Mouse (Mus musculus) gastrocnemius, postnatal 4 days (tissue): ENCODE measurements at regions not wholly inside any gene's neighbourhood (a gene's known extent, or its start where the extent isn't known, plus 50 kb on each side); places are given as distances from the start of the nearest gene placed in this dataset.

Experiments
- DNase-seq, 2 experiments: peaks; one replicate each; pipeline ENCODE4 v3.0.0; 2021 to 2022; ENCODE audit warnings: low spot score in 2 of 2, mixed read lengths in 2 of 2

DNA sequence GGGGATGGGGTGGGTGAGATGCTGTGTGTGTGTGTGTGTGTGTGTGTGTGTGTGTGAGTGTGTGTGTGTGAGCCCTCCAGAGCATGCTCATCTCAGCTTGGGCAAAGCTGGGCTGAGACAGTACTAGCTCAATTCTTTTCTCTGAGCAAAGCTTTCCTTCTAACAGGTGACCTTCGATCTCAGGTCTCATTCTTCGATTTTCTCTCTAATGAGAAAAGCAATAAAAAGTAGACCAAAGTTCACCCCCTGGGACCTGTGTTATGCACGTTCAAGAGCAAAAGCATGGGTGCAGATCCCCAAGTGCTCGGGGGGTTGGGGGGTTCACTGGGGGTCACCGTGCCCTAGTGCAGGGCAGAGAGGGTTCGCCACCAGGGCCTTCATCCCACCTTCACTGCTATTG, 103.1 kb upstream of the Slc22a12 start:
- no peak for DNase-seq

DNA sequence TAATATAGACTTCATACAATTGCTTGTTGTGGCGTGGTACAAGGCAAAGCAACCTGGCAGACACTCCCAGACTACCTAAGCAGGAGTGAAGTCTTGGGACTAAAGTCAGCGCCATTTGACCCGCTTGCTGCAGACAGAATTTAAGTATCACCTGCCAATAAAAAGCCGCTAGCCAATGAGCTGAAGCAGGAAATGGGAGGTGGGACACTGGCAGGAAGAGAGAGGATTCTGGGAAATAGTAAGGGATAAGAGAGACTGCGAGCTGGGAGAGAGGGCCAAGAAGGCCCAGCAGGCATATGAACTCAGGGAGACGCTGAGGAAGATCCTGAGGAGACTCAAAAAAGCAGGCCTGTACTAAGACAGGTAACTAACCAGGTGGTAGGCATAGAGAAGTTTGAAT, 102.0 kb upstream of the Slc22a12 start:
- DNase-seq = no peak

DNA sequence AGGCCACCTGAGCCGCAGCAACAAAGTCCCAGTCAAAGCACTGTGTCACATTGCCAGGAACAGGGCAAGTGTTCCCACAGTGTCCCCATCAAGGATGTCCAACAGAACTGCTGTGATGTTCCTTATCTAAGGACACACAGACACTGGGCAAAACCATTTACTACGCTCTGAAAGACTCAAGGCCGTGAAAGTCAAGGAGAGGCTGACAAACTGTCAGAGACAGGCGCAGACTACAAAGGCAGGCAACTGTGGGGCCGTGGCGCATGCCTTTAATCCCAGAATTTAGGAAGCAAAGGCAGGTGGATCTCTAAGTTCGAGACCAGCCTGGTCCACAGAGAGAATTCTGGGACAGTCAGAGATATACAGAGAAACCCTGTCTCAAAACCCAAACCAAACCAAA, 96.8 kb upstream of the Slc22a12 start:
- DNase-seq = no peak

DNA sequence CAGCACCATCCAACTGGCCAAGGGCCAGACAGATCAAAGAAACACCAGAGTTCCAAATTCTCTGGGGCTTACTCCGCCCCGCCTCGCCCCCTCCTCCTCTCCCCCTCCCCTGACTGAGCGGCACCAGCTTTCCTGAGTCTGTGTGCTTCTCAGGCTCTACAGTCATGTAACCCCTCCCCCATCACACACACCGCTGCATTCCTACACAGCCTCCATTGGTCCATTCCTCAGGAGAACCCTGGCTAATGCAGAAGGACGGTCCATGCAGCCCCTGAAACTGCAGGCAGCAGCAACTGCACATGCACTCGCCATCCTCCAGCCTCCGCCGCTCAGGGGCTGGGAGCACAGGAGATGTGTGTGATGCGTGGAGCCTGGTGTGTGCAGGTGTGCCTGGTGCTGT, 90.6 kb upstream of the Slc22a12 start:
- no peak for DNase-seq

DNA sequence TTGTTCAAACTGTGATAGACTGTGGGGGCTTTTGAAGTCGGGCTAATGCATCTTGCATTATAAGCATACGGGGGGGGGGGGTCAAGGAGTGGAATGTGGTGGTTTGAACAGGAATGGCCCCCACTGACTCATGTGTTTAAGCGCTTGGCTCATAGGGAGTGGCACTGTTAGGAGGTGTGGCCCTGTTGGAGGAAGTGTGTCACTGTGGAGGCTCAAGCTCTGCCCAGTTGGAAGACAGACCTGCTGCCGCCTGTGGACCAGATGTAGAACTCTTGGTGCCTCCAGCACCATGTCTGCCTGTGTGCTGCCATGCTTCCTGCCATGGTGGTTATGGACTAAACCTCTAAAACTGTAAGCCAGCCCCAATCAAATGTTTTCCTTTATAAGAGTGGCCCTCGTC, 89.0 kb upstream of the Slc22a12 start:
- DNase-seq = no peak

DNA sequence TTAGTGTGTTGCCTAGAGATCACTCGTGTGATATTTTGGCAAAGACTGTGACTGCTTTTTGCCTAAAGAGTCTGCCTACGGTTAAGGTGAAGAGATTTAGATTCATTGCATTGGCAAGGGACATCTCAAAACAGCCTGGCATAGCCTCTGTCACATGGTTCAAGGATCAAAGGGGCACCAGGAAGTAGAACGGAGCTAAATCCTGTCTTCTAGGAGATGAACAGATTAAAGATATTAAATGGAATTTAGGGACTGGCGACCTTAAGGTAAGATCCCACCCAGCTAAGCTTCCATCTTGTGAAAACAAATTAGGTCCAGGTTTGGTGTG, 87.7 kb upstream of the Slc22a12 start:
- DNase-seq = no peak

DNA sequence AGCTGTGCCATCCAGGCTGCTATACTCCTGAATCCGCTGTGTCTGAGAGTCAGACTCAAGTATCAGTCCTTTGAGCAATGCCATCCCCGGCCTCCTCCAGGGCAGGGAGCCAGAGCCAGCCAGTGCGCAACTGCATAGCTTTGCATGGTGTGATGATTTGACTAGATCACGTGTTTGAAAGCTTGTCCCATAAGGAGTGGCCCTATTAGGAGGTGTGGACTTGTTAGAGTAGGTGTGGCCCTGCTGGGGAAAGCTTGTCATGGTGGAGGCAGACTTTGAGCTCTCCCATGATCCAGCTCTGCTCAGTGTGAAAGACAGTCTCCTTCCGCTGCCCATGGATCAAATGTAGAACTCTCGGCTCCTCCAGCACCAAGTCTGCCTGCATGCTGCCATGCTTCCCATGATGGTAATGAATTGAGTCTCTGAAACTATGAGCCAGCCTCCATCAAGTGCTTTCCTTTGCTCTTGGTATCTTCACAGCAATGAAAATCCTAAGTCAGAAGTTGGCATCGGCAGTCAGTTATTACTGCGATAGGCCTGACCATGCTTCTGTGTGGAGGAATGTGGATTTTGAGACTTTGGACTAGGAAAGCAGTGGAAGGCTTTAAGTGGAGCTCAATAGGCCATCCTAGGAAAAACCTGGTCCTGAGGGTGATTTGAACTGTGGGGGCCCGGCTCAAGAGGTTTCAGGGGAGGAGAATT, 87.2 kb upstream of the Slc22a12 start:
- DNase-seq = no peak

DNA sequence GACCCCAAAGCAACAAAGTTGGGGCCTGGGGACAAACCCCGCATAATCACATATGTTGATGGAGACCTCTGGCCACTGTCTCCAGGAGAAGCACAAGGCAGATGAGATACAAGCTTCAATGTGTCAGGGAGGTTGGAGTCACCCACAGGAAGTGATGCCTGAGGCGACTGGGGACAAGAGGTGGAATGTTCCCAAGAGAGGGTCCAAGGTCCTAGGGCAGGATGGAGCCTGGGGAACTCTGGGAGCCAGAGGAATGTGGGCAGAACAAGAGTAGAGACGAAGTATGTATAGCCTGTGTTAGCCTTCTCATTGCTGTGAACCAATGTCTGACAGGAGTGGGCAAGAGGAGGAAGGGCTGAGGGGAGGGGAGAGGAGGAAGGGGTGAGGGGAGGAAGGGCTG, 82.7 kb upstream of the Slc22a12 start:
- DNase-seq = no peak

DNA sequence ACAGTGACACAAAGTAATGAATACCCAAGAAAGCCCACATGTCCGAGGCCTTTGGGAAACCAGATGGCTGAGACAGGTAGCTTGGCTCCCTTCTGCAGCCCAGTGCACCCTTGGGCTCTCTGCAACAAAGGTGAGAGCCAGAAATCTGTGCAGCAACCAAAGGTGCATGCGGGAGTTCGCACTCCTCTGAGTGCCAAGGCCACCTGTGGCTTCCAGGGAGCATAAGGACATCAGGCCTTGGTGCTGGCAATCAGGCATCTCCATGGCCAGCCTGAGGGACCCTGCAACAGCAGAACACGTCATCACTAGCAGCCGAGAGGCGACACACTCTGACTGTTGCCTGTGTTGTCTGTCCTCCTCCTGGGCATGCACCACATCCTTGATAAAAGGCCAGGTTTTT, 78.2 kb upstream of the Slc22a12 start:
- no peak for DNase-seq

DNA sequence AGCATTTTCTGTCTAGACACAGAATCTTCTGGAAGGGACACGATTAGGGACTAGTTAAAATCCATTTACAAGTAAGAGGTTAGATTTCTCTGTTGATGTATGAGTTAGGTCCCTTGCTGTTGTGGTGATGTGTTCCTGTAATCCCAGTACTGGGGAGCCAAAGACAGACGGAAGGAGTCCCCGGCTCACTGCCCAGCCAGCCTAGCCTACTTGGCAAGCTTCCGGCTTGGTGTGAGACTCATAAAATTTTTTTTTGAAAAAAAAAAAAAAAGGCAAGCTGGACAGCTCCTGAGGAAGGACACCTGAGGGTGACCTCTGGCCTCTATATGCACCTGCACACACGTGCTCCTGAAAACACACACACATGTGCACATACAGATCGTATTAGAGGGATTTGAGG, 76.7 kb upstream of the Slc22a12 start:
- DNase-seq = no peak

DNA sequence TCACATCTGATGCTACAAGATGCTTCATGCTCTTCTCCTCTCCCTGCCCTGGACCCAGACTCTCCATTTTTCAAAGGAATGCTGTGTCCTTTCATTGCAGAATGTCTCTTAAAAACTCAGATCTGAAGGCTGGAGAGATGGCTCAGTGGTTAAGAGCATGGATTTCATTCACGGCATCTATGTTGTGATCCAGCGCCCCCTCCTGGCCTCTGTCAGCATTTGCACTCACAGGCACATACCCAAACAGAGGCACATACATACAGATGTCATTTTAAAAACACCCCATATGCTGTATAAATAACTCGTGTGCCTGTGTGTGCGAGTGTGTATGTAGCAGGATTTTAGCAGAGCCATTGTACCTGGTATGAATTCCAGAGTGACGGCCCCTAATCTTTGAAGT, 73.8 kb upstream of the Slc22a12 start:
- DNase-seq = no peak

DNA sequence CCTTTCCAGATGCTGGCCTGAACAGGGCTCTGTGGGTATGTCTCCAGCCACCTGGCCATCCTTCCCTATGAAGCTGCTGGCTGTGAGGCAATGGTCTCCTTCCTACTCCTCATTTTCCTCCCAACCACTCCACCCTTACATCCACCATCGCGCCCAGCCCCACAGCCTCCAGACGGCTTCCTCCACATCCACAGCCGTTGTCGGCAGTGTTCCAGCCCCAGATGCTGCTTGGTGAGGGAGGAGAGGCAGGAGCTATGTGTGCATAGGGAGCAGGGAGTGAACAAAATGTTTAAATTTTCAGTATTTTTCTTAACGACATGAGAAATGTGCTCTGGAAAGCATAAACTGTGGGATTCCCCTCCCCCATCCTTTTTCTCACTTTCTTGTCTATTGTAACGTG, 69.6 kb upstream of the Slc22a12 start:
- DNase-seq = no peak

DNA sequence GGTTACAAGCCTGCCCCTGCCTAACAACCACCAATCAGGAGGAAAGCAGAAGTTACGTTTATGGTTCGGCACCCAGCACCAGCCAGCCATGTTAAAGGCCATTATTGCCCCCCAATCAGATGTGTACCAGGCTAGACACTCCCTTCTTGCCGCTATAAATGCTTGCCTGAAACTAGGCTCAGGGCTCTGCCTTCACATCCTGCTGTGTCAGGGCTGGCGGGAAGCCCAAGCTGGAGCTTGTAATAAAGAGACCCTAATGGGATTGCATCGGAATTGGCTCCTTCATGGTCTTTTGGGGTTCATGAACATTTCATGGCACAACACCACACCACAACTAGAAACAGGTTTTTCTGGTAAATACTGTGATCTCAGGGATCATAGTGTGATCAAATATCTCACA, 69.1 kb upstream of the Slc22a12 start:
- no peak for DNase-seq

DNA sequence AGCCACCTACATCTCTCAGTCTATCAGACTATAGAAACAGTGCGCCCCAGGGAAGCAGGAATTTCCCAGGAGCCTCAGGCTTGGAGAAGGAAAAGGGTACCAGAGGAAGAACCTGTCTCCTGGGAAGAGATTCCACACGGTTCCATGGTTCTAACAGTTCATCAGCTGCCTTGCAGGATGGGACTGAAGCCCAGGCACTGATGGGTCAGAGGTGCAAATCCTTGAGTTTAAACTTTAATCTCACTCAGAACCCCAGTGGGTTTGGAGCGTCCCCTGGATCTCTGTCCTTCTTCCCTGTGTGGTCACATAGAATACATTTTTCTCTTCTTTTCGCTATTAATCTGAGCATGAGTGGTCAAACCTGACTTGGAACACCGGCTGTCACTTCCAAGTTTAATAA, 67.9 kb upstream of the Slc22a12 start:
- no peak for DNase-seq

DNA sequence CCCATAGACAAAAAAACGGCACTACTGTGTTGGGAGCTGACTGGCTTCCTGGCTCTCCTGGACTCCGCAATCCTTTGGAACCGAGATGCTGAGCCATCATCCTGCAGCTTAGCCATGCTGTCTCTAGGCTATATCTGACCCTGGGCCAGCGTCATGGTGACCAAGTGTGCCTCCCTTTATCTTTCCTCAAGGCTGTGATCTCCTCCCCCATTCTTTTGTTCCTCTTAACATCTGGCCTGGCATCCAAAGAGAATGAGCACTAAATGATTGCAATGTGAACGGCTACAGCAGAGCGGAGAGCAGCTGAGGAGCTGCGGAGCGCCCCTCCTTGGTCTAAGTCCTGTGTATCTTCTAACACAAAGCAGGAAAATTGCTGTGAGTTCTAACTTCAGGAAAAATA, 67.2 kb upstream of the Slc22a12 start:
- DNase-seq = no peak

DNA sequence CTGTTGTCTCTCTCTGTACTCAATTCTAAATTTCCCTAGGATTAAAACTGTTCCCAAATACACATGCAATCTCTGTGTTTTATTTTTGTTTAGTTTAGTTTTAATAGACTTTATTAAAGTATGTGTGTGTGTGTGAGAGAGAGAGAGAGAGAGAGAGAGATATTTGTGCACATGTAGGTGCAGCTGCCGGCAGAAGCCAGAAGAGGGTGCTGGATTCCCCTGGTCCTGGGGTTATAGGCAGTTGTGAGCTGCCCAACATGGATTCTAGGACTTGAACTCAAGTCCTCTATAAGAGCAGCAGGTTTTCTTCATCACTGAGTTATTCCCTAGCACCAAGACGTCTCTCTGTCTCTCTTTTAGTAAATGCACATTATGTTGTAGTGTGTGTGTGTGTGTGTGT, 64.7 kb upstream of the Slc22a12 start:
- no peak for DNase-seq

DNA sequence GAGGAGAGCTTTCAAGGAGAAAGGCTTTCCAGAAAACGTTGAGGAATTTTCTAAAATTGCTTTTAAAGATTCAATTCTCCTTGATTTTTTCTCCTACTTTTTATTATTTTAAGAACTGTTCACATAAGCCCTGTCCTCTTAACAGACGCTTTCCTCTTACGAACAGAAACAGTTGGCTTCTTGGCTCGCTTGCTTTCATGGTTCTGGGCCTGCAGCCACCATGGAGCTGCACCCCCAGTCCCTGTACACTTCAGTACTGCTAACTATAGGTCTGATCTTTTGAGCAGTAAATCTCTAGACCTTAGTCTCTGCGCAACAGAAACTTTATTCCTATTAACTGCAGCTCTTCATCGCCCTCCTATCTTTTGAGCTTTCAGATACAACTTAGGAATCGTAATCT, 63.8 kb upstream of the Slc22a12 start:
- no peak for DNase-seq

DNA sequence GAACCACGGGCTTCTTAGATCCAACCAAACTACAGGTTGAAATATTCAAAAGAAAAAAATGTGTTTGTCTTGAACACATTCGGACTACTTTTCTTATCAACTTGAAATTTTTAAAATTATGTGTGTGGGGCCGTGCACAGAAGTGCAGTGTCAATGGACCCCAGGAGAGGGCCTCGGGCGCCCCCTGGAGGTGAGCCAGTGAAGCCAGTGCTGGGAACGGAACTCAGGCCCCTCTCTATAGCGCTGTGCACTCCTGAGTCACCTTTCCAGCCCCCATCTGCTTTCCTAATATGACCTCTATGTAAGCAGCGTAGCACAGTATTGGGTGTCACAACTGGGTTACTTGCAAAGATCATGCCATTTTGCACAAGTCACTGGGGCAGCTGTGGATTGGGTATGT, 61.9 kb upstream of the Slc22a12 start:
- no peak for DNase-seq

DNA sequence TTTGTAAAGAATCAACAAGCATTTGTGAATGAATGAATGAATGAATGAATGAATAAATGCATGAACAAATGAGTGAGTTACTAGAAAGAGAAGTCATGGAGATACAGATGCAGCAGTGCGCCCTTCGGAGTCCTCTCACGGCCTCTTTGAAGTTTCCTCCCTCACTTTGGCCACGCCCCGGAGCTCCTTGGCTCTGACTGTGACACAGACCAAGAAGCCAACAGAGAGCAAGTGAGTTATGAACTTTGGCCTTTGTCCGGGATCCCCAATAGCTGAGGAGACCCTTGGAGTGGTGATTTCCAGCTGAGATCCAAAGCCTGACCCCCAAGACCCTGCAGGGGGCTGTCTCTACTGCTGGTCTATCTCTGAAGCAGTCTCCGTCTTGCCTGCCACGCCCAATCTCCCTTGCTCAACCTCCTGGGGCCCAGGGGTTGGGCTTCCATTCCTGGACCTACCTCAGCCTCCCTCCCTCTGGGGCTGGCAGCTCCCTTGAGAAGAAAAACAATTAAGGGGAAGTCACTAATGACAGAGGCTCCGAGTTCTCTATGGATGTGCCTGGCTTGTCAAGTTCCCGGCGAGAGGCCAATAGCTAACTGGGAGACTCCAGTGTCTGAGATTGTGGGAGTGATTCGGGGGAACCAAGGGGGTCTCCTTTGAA, 58.2 kb upstream of the Slc22a12 start:
- DNase-seq = no peak

DNA sequence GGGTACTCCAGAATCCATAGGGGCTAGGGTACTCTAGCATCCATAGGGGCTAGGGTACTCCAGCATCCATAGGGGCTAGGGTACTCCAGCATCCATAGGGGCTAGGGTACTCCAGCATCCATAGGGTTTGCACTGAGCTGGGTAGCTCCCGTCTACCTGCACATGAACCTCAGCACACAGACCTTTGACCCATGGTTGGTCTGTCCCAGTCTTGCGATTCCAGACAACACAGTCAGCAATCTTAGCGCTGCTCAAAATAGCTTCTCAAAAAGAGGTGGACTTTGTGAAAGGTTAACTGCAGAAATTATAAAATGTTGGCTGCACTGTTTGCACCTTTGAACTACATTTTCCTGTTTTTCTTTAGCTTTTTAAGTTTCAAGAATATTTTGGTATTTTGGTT, 56.4 kb upstream of the Slc22a12 start:
- no peak for DNase-seq

DNA sequence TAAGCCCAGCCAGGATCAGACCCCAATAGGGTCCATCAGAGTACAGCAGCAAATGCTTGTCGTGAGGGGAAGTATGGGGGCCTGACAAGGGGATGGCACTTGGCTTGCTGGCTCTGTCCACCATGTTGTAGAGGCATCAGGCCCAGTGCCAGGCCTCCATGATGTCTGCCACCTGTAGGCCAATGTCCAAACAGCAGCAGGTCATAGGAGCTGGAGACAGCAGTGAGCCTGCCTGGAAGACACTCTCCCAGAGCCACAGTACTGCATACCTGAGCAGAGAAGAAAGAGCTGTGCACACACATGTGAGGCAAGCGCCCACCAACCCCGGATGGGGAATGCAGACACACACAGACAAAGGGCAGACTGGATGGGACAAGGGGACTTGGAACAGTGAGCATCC, 55.4 kb upstream of the Slc22a12 start:
- DNase-seq = no peak

DNA sequence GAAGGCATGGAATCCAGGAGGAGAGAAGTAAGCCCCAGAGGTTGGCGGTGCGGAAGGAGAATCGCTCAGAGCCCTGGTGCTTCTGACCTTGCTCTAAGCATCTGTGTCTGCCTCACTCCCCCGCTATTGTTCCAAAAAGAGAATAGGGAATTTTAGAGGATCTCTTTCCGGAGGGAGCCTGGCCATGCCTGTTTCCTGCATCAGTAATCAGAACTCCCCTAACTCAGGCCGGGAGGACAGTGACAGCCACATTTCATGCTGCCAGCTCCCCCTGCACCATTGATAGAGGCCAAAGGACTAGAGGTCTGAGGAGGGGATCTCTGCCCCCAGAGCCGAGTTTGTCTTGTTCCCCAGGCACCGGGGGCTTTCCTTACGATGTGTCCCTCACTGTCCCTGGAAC, 53.0 kb upstream of the Slc22a12 start:
- DNase-seq = no peak
